Mouse (Mus musculus) regulatory T cell (primary cell): Measurements from ENCODE around the gene Gm884.
"Not testable (repeated sequence)": the region's sequence is repeated elsewhere in the genome, so short reads cannot be mapped to it uniquely, and the experiment has no call there.

Source experiments
- in situ Hi-C: fragments of 300-600 bp; cut with MboI, MseI; formaldehyde crosslinking; loops from one replicate; pipeline ENCODE4 v1.15.1; 2025; ENCODE audit warnings: high pct_unique_total_duplicates

The Gm884 gene

DNA sequence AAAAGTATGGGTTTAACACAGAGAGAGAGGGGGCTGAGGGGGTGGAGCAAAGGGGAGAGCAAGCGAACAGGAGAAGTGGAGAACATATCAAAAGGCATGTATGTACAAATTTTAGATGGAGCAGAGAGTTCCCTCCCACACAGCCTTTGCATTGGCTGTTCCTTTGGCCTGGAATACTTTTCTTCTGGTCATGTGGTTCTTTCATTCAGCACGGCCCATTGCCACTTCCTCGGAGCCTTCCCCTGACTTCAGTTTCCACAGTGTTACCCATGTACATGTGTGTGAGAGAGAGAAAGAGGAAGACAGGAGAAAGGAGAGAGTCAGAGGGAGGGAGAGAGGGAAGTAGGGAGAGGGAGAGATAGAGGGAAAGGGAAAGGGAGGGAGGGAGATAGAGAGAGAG is 14.5 kb upstream of the Gm884 start:
- in situ Hi-C loops: no loop called here

DNA sequence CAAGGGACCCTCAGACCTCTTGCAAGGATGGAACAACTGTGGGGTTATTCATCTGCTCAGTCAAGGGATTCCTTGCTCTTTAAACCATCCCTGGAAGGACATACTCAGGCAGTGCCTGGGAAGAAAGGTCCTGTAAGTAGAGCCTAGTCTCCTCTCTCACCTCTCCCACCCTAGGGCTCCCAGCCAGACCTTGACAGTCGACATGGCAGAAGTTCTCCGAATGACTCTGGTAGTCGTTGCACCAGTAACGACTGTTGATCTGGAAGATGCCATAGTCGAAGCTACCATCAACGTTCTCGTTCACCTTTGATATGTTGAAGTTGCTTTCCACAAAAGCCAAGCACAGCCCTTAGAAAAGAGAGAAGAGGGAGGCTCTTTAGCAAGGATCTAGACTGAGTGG is 13.9 kb upstream of the Gm884 start:
- in situ Hi-C loops: no loop called here

DNA sequence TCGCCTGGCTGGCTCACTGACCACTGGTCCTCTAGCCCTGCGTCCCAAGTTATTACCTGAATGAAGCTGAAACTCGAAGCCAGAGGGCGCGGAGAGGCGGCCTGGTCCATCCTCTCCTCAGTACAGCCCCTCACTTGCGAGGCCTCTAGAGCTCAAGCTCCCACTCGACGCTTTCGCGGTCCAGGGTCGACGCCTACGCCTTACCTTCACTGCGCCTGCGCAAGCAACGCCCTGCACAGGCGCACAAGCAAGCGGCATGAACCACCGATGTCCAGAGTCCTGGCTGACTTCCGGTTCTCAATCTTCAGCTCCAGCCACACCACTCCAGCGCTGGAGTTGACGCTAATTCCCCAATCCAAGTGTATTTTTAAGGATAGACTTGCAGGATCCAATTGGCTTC is 6.5 kb upstream of the Gm884 start:
- in situ Hi-C loops: no loop called here

DNA sequence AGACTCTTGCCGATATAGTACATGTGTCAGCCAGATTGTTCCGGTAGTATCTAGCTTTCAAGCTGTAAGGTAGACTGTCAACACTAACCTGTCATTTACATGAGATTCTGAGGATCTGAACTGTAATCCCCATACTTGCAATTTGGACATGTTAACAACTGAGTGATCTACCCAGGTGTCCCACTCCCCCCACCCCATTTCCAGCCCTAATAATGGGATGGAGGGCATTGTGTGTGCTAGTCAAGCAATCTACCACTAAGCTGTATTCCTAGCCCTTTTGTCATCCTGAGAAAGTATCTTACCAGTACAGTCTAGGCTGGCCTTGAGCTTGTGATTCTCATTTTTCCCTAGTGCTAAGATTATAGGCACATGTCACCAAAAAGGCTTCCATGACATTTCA is 10.2 kb downstream of the Gm884 start:
- in situ Hi-C loops: loop anchor here (10.0 kb wide), 1 partner anchor 1474 kb away; no protein-coding TSS in a partner anchor

DNA sequence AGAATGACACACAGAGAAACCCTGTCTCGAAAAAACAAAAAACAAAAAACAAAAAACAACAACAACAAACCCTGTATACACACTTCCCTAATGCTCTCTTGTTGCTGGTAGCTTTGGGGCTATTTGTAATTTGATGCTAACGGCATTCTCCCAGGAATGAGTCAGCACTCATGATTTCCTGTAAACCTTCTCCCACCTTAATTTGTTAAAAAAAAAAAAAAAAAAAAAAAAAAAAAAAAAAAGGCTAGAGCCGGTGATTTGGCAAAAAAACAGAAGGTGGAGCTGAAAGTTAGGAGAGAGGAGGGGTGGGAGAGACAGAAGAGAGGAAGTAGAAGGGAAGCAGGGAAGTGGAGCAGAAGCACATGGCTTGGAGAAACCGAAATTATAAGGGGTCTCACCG is 14.3 kb downstream of the Gm884 start:
- in situ Hi-C loops: no loop called here

DNA sequence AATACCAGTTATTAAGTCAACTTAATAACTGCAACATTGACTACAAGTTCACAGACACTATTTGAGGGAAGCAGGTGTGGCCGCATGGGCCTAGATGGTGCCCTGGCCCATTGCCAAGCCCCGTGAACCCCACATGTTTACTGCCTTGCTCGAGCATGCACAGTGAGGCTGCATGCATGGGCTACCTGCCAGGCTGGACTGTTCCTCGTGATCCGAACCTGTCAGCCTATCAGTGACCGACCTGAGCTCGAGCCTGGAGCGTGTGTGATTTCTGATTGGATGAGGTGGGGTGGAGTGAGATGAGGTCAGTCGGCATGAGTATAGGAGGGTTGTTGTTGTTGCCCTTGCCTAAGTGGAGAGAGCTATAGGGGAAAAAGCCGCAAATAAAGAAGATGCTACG is 42.6 kb downstream of the Gm884 start:
- in situ Hi-C loops: no loop called here

DNA sequence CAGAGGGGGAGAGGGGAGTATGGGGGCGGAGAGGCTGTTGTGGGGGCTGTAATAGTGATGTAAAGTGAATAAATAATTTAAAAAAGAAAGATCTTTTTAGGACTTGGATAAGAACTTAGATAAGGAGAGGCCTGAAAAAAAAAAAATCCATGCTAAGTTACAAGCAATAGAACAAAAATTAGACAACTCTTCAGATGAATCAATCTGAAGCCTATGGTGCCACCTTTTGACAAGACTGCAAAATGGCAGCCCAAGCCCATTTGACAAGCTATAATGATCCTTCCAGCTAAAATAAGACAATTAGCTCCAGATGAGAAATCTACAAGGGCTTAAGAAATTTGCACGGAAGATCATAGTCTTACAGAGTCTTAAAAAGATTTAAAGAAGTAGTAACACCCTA is 64.9 kb downstream of the Gm884 start:
- in situ Hi-C loops: no loop called here

DNA sequence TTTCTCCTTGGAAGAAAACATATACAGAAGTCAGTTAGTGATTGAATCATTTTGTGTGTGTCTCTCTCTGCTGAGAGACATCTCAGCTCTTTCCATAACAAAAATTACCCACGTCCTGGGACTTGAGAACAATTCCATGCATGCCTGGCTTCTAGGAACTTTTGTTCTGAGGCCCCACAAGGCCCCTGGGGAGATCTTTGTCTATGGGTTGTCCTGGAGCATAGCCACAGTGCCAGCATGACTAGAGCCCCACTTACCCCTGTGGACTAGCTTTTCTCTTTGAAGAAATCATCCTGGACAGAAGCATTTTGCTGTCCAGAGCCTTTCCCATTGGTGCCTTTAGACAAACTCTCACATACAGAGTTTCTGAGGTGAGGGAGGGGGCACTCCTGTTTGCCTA is 86.0 kb downstream of the Gm884 start:
- in situ Hi-C loops: not testable (repeated sequence)

DNA sequence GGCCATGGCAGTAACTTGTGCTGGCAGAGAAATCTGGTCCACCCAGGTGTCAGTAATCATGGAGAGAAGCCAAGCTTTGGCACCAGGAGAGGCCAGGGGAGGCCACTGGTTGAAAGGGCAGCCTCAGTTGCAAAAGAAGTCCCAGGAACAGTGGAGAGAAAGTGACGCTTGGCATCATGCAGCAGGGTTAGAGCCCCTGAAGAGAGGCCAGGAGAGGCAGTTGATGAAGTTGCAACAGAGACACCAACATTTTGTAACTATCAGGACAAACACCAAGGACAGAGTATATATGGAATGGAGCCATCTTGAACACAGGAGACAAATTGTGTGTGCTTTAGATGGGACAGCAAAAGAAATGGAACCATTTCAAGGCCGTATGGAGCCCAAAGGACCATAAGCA is 108.8 kb downstream of the Gm884 start:
- in situ Hi-C loops: no loop called here

DNA sequence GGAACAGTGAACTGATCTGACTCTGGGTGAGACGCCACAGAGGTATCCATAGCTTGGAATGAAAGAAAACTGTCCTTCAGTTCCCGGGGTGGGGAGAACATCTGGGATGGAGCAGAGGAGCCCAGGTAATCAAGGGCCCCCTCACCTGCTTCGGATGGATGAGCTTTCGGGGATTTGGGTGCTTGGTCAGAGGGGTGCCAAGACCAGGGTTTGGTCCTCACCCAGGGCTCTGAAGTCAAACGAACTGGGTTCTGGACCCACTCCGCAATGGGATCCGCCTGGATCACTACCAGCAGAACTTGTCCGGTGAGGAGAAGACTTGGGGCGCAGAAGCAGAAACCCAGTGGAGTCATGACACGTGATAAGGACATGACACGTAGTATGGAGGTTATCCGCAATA is 116.4 kb downstream of the Gm884 start, which contains the start of gene Lrrc37a:
TSS of gene Lrrc37a (minus strand) at position 101 of the 400 bp plus-strand sequence.
- in situ Hi-C loops: no loop called here
